Mouse (Mus musculus) hindbrain, embryonic 13.5 days (tissue): Measurements from ENCODE around the gene Esp8. TPM values are rescaled to one million over a fixed set of nuclear protein-coding genes. Genes with fewer than 3 reads are reported as not detected.
"Not testable (repeated sequence)": the region's sequence is repeated elsewhere in the genome, so short reads cannot be mapped to it uniquely, and the experiment has no call there.

ENCODE experiments used
- ATAC-seq: fragments of 200-750 bp; cut with Nextera tagmentation; 2 replicates; pipeline ENCODE4 v1.8.0; 2017; ENCODE audit warnings: moderate TSS enrichment; ENCODE audit not compliant: low FRiP score
- H3K27ac ChIP-seq: fragments of 300-500 bp; sonication (generic); 2 replicates; pipeline ENCODE4 v1.5.1; 2015; ENCODE audit warnings: inconsistent platforms, mild to moderate bottlenecking, moderate library complexity
- H3K27me3 ChIP-seq: fragments of 300-500 bp; sonication (generic); 2 replicates; pipeline ENCODE4 v1.6.1; 2015; ENCODE audit warnings: mild to moderate bottlenecking, inconsistent platforms
- H3K36me3 ChIP-seq: fragments of 300-500 bp; sonication (generic); 2 replicates; pipeline ENCODE4 v1.6.1; 2015; ENCODE audit warnings: mild to moderate bottlenecking, inconsistent platforms
- H3K4me1 ChIP-seq: fragments of 300-500 bp; sonication (generic); replicated peaks from 2 replicates; pipeline ENCODE4 v1.6.1; 2015; ENCODE audit warnings: inconsistent platforms
- H3K4me2 ChIP-seq: fragments of 300-500 bp; sonication (generic); 2 replicates; pipeline ENCODE4 v1.6.1; 2015; ENCODE audit warnings: inconsistent platforms, mild to moderate bottlenecking, moderate library complexity
- H3K4me3 ChIP-seq: fragments of 300-500 bp; sonication (generic); 2 replicates; pipeline ENCODE4 v1.5.1; 2015; ENCODE audit warnings: mild to moderate bottlenecking, inconsistent platforms
- H3K9ac ChIP-seq: fragments of 300-500 bp; sonication (generic); 2 replicates; pipeline ENCODE4 v1.6.1; 2015; ENCODE audit warnings: mild to moderate bottlenecking, inconsistent platforms
- H3K9me3 ChIP-seq: fragments of 300-500 bp; sonication (generic); 2 replicates; pipeline ENCODE4 v1.6.1; 2016; ENCODE audit warnings: inconsistent platforms
- WGBS: fragments of 180-500 bp; shearing (Covaris S2); methylation state at CpG from one replicate; pipeline ENCODE4 v1.1.7; 2015; 5-methylcytosine and 5-hydroxymethylcytosine counted together
- polyA plus RNA-seq: library from polyadenylated mRNA; unstranded; fragments of >200 nt; fragmentation: Nextera tagmentation; extraction: Ambion mirVana; gene quantifications from 2 replicates; pipeline ENCODE4 v1.2.1, GENCODE M21; 2015

The Esp8 gene
- not detected in 2 replicates for polyA plus RNA-seq

DNA sequence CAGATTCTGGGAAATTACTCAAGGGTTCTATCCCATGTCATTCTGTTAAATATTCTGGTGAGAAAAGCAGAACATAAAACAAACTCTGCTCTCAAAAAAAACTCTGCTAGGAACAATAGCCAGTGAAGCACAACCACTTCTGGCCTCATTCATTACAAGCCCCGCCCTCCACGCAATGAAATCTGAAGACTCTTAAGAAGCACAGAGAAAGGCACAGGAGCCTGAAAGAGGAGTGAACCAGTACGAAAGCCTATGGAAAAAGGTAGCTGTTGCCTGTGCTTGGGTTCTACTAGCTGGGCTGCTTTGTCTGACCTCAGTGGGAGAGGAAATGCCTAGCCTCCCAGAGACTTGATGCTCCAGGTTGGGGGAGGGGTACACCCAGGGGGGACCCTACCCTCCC, at the start of gene Esp8:
Esp8 (plus strand) TSS at position 205 of the 400 bp plus-strand sequence.
- no peak for ATAC-seq
- no peak within 1 kb of the TSS for H3K4me2 ChIP-seq
- no peaks in the 10 kb centered on the region for H3K4me1 ChIP-seq
- WGBS, result 38% methylated on average over 3 of the region's 3 CpGs
- H3K36me3 ChIP-seq, result no peaks in the 10 kb centered on the region
- no peak within 1 kb of the TSS for H3K4me3 ChIP-seq
- H3K27ac ChIP-seq, result no peak within 1 kb of the TSS
- no peaks in the 10 kb centered on the region for H3K27me3 ChIP-seq
- no peak within 1 kb of the TSS for H3K9ac ChIP-seq
- H3K9me3 ChIP-seq, result no peaks in the 10 kb centered on the region

DNA sequence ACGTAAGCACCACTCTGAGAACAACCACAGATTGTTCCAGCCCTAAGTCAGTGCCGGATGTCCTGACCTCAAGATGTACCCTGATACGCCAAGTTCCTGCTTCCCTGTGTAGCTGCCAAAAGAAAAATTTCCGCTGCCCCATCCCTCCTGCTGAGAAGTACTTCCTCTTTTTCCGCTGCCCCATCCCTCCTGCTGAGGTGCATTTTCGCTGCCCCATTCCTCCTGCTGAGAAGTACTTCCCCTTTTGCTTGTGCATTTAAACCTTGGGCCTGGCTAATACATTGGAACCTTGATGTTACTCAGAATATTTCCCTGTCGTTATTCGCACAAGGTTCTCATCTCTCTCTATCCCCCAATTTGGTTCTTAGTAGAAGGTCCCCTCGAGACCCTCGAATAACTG, 36.3 kb upstream of the Esp8 start:
- not testable (repeated sequence) for H3K36me3 ChIP-seq, H3K4me3 ChIP-seq, H3K4me1 ChIP-seq, H3K9ac ChIP-seq, H3K27me3 ChIP-seq, ATAC-seq, H3K4me2 ChIP-seq, H3K27ac ChIP-seq, H3K9me3 ChIP-seq
- WGBS, result 68% methylated on average over 10 of the region's 10 CpGs

DNA sequence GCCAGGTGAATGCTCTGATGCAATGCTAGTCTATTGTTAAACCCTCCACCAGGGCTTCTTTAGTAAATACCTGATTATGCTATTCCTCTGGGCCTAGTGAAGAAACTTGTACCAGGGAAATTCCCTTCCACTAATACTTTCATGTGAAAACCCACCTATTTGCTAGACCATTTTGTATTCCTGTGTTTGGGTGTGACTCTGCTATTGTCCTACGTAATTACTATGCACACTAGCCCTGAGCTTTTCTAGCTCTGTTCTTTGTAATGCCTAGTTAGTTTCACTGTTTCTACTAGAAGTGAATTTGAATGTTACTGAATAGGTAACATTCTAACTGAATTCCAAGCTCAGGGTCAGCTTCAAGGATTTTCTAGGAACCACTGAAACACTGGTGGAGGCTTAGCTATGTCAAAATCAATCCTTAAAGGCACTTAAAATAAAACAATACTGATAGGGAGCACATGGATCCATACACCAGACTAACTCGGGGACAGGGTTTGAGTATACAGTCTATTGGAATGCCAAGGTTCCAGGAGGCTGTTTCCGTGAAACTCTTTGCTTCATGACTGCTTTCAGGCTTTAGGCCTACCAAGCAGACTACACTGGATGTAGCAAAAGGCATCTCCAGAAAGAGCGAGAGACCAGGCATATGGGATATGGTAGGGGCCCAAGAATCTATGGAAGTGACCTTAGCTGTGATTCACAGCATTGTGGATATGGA, 24.2 kb upstream of the Esp8 start:
- H3K4me3 ChIP-seq, ATAC-seq, H3K9ac ChIP-seq, H3K4me1 ChIP-seq, H3K4me2 ChIP-seq, H3K27ac ChIP-seq, H3K27me3 ChIP-seq, H3K9me3 ChIP-seq, H3K36me3 ChIP-seq: not testable (repeated sequence)
- 90% methylated on average over 4 of the region's 4 CpGs for WGBS

DNA sequence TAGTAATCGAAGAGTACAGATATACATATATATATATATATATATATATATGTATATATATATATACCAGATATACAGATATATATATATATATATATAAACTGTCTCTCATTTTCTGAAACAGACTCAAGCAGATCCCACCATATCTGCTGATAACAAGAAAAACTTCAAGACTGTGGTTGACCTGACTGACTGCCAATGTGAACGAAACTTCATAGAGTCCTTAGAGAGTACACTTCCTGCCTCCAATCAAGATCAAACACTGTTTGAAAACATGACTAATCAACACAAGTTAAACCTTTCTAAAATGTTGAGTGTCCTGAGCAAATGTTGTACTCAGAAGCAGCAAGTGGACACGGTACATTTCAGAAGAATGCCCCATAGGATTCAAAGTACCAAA, 10.0 kb downstream of the Esp8 start:
- Histone ChIP-seq H3K4me1 (no peaks in the 10 kb centered on the region), H3K27me3 (no peaks in the 10 kb centered on the region), H3K9ac (no peak overlapping the region), H3K27ac (no peak overlapping the region), H3K4me2 (no peak overlapping the region), H3K9me3 (no peaks in the 10 kb centered on the region), H3K4me3 (no peak overlapping the region), H3K36me3 (no peaks in the 10 kb centered on the region)
- no peak for ATAC-seq
- whole genome bisulfite sequencing, result 85% methylated on average over 3 of the region's 3 CpGs

DNA sequence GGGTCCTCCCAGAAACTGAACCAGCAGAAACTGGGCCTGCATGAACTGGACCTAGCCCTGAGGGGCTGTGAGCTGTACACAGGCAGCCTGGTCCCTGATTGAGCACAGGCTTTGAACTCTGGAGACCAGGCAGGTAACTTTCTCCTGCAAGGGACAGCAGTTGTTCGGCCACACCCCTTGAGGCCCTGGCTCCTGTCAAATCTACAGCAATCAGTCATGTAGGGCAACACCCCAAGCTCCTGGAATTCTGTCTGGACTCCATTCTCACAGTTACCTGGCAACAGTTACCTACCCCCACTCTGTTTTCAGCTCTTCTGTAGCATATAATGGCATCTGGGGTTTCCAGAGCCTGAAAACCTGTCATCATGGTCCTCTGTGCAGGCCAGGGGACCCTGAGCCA, 11.3 kb downstream of the Esp8 start:
- WGBS, result 81% methylated on average over 1 of the region's 1 CpGs
- Histone ChIP-seq H3K4me1 (no peaks in the 10 kb centered on the region), H3K4me2 (no peak overlapping the region), H3K9me3 (no peaks in the 10 kb centered on the region), H3K27me3 (no peaks in the 10 kb centered on the region), H3K36me3 (no peaks in the 10 kb centered on the region), H3K4me3 (no peak overlapping the region), H3K9ac (no peak overlapping the region), H3K27ac (no peak overlapping the region)
- ATAC-seq, result no peak

DNA sequence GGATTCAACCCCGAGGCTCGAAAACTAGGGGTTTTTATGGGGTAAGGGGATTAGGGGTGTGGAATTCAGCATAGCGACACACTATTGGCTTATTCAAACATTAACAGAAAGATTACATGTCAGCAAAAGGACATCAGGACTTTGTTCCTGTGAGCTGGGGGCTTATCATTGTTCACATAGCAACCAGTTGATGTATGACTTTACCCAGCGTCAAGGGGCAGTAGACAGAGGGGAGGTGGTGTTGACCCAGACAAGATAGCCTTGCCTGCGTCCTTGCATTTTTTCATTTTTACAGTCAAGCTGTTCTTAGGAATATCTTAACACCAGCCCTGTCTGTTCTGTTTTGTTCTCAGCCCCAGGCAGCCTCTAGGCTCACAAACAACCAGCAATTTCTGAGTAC, 27.2 kb downstream of the Esp8 start:
- not testable (repeated sequence) for H3K27ac ChIP-seq, H3K27me3 ChIP-seq, ATAC-seq, H3K4me3 ChIP-seq, H3K9ac ChIP-seq, H3K4me2 ChIP-seq, H3K9me3 ChIP-seq, H3K4me1 ChIP-seq, H3K36me3 ChIP-seq
- WGBS, result 78% methylated on average over 5 of the region's 5 CpGs

DNA sequence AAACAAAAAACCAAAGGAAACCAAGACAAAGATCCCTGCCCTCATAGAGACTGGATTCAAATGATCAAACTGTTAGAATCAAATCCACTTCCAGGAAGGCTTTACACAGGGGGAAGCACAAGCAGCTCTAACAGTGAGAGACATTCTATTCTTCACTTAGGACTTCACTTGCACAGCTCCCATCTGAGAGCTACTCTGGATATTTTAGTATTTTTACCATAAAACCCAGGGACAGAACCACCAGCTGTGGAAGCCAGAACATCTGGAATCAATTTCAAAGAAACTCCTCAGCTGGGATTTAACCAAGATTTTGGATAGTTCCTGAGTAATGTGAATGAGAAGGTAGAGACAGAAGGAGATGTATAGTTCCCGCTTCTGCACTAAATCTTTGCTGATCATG, 33.6 kb downstream of the Esp8 start:
- Histone ChIP-seq H3K27me3 (no peaks in the 10 kb centered on the region), H3K27ac (no peak overlapping the region), H3K4me3 (no peak overlapping the region), H3K4me1 (no peaks in the 10 kb centered on the region), H3K4me2 (no peak overlapping the region), H3K9ac (no peak overlapping the region), H3K36me3 (no peaks in the 10 kb centered on the region), H3K9me3 (no peaks in the 10 kb centered on the region)
- no peak for ATAC-seq
- WGBS, result 84% methylated on average over 1 of the region's 1 CpGs

DNA sequence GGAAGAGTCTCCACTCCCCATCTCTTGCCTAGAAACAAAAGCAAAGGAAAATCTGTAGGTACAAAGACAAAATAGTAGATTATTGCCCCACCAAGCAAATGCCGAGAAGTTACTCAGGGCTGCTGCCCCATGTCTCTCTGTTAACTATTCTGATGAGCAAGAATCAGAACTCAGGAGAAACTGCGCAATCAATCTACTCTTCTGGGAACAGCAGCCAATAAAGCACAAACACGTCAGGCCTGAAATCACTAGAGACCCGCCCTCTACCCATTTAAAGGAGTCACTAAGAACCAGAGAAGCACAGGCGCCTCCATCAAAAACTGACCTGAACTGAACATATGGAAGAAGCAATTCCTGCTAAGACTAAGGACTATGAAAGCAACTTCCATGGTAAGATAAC, 41.4 kb downstream of the Esp8 start, which contains the start of gene Esp6:
Esp6 (plus strand) TSS at position 301 of the 400 bp plus-strand sequence.
- H3K27me3 ChIP-seq, result no peaks in the 10 kb centered on the region
- no peak for ATAC-seq
- no peak within 1 kb of the TSS for H3K4me3 ChIP-seq
- no peaks in the 10 kb centered on the region for H3K36me3 ChIP-seq
- no peak within 1 kb of the TSS for H3K9ac ChIP-seq
- H3K9me3 ChIP-seq, result no peaks in the 10 kb centered on the region
- H3K4me2 ChIP-seq, result no peak within 1 kb of the TSS
- 79% methylated on average over 5 of the region's 5 CpGs for WGBS
- H3K27ac ChIP-seq, result no peak within 1 kb of the TSS
- no peaks in the 10 kb centered on the region for H3K4me1 ChIP-seq

Other genes with a start within 250 kb of the Esp8 start
- 0.12 TPM in 1 of 2 replicates, not detected in the other for gene Crisp1, start 200.8 kb upstream of the Esp8 start, polyA plus RNA-seq
- not detected in 2 replicates for gene Esp6, start 41.5 kb downstream of the Esp8 start, polyA plus RNA-seq
- gene Esp4, start 78.6 kb downstream of the Esp8 start, polyA plus RNA-seq, result not detected in 2 replicates
- not detected in 2 replicates for gene Esp3, start 112.1 kb downstream of the Esp8 start, polyA plus RNA-seq
- gene Esp1, start 207.1 kb downstream of the Esp8 start, polyA plus RNA-seq, result not detected in 2 replicates